Mouse (Mus musculus) mammary gland, adult 2 months (tissue): ENCODE results near the gene Nom1. TPM values are rescaled to one million over a fixed set of nuclear protein-coding genes. Genes with fewer than 3 reads are reported as not detected.

Source experiments
- polyA plus RNA-seq: library from polyadenylated mRNA; depleted of rRNA; stranded (reverse); fragments of >200 nt; gene quantifications from 2 replicates; pipeline ENCODE4 v1.2.3, GENCODE M21; 2012; ENCODE audit warnings: low replicate concordance; rRNA removed

The Nom1 gene
- 3.0 and 7.8 TPM in 2 replicates for polyA plus RNA-seq

DNA sequence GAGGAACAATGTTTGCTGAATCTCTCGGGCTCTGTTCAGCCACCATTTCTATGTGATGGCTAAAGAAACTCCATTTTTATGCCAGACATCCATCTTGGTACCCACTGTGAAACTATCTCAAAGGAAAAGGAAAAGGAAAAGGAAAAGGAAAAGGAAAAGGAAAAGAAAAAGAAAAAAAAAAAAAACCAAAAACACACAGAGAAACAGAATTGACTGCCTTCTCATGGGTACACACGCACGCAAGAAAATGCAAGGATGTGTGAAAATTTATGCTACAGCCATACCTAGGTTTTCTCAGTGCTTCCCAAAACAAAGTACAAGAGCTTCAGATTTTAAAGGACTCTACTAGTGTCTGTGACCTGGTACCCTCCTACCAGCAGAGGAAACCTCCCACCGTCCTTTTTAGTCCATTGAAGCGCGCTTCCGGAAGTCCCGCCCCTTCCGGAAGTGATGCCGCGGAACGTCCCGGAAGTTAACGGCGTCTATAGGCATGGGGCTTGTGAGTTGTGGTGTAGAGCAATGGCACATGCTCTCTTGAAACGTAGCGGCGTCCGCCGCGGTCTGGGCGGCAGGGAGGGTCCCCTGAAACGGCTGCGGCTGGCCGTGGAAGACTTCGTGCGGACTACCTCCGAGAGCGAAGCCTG lies at the start of gene Nom1:
Gene Nom1, plus strand, starts transcription at position 437 of the 644 bp plus-strand sequence.

DNA sequence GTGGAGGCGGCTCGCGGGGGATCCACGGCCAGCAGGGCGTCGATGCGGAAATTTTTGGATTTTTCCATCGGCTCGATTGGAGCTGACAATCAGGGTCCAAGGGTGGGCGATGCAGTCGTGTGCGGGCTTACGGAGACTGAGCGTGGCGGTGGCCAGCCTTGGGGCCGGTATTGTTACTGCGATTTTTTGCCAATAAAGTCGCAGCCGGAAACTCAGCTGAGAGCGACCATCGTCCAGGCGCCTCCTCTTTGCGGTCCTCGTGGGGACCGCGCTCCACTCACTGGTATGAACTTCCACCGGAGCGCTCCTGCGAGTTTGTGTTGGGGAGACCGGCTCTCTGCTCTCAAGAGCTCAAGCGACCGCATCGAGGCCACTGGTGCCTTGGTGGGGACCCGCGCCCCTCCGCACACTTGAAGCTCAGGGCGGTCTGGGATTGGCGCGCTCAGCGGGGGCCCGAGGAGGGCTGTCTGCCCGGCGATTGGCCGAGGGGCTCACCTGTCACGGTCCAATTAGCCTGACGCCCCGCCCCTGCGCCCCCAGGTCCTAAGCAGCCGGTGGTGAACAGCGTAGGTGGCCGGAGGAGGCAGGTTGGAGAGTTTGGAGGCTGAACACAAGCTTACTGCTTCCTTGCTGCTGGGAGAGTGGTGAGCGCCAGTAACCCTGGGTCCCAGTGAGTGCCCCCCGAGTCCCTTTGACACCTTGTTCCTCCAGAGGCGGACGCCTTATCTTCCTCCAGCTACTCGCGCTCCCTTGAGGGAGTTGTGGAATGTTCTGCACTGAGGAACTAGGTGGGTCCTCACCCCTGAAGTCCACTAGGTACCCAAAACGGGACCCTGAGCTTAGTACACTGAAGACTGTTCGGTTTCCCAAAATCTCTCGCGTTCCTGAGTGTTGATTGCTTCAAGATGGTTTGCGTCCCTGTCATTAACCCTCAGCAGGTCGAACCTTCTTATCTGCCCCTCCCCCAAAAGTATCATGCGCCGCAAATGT lies 44.0 kb downstream of the Nom1 start, which contains the start of gene Mnx1:
Gene Mnx1, minus strand, starts transcription at position 263 of the 990 bp plus-strand sequence.

Other genes with a start within 250 kb of the Nom1 start
- 0.65 and 0.88 TPM in 2 replicates for gene Rnf32, start 238.7 kb upstream of the Nom1 start, polyA plus RNA-seq
- gene Lmbr1, start 56.3 kb upstream of the Nom1 start, polyA plus RNA-seq: 2.3 and 6.6 TPM in 2 replicates
- not detected in 2 replicates for gene Mnx1, start 43.8 kb downstream of the Nom1 start, polyA plus RNA-seq
- gene Ube3c, start 134.6 kb downstream of the Nom1 start, polyA plus RNA-seq: 7.7 and 17.3 TPM in 2 replicates